Comparison of ENCODE assay signal across 13 mouse cellular contexts in genomic region chr6:146683881-146684280, GRCm38 (mm10).
"Had no signal": no experiment of that assay in that cellular context is flagged by ENCODE, and none has a peak within 500 bp of the region (broad histone marks: within the 10 kb centered on the region; RNA-seq: fewer than 3 reads in every experiment).

No protein-coding gene starts in this region.

- H3K4me1 ChIP-seq: limb, embryonic 10.5 days; midbrain, embryonic 10.5 days; neural tube, embryonic 15.5 days had no signal

- H3K4me2 ChIP-seq: liver, embryonic 11.5 days; liver, embryonic 15.5 days; lung, embryonic 14.5 days; neural tube, embryonic 15.5 days had no signal

- H3K27me3 ChIP-seq: liver, embryonic 15.5 days; neural tube, embryonic 15.5 days had no signal

- DNase-seq: kidney, postnatal 14 days; lung, embryonic 14.5 days; lung, postnatal 10 days; lung, postnatal 4 days; midbrain, embryonic 14.5 days; right cerebral cortex, adult 18-20 months had no signal

- H3K9ac ChIP-seq: liver, embryonic 15.5 days; lung, embryonic 14.5 days; neural tube, embryonic 15.5 days had no signal

- H3K36me3 ChIP-seq: limb, embryonic 10.5 days; liver, embryonic 15.5 days; midbrain, embryonic 10.5 days; neural tube, embryonic 15.5 days had no signal

- H3K4me3 ChIP-seq: limb, embryonic 10.5 days; liver, embryonic 15.5 days; midbrain, embryonic 10.5 days; myocyte; neural tube, embryonic 15.5 days had no signal

- H3K27ac ChIP-seq: limb, embryonic 10.5 days; liver, embryonic 15.5 days; midbrain, embryonic 10.5 days; neural tube, embryonic 15.5 days; stomach, postnatal 0 days had no signal

- H3K9me3 ChIP-seq: limb, embryonic 10.5 days; liver, embryonic 15.5 days; neural tube, embryonic 15.5 days had no signal
